Mouse (Mus musculus) common myeloid progenitor, adult 5-6 weeks (primary cell): ENCODE measurements around the gene Anxa9. TPM values are rescaled to one million over a fixed set of nuclear protein-coding genes. Genes with fewer than 3 reads are reported as not detected.

ENCODE experiments used
- ATAC-seq: replicated peaks from 2 replicates; pipeline ENCODE4 v1.8.0; 2016; ENCODE audit warnings: low read depth, mild to moderate bottlenecking, moderate TSS enrichment, inconsistent platforms; ENCODE audit not compliant: poor library complexity, severe bottlenecking
- total RNA-seq: library from RNA; stranded (forward); fragments of 200-1000, 187-1606 nt; gene quantifications from 2 replicates; pipeline ENCODE4 v1.2.3, GENCODE M21; 2017

Gene Anxa9
- total RNA-seq, 1 experiment from 2014 or later: 12.1 TPM

GRCm38 (mm10) chr3:95261975-95262374, 45.0 kb downstream of the Anxa9 start:
- no peak for ATAC-seq

DNA sequence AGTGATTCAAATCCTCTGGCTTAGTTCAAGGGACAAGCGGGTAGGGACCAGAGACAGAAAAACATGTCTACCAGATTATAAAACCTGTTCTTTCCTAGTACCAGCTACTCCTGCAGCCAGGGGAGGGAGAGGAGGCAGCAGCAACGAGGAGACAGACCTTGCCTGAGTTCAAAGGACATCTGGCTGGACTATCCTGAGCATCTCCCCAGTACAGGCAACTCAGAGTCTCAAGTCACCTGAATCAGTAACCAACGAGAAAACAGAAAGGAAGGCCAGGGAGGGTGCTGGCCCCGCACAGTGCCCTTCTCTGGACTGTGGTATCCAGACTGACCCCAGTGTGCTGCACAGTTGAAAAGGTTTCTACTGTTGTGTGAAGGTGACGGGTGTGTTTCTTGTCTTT, 50.0 kb downstream of the Anxa9 start:
- ATAC-seq: no peak

DNA sequence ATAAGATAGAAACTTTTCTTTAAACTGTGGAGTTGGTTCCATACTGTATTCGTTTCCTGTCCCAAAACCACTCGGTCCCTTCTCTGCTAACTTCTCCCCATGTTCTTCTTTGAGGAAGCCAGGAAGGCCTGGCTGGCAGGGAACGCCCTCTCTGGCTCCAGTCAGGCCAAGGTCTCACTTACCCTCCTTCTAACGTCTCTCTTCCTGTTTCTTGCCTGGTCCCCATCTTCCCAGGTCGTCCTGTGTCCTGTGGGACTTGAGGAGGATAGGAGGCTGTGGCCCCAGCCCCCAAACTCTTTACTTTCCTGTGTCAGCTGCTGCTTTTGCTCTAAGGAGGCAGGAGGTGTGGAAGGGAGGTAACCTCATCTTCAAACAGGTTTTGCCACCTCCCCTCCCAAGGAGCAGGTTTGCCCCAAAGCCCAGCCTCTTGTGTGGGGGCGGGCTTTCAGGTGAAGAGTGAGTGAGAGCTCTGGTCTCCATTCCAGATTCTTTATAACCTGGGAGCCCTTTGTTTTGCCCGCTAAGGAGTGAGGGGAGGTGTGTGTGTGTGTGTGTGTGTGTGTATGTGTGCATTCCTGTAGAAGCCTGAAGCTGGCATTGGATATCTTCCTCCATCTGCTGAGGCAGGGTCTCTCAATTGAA, 56.1 kb downstream of the Anxa9 start, which contains the start of gene Bnipl:
Gene Bnipl (minus strand): TSS at position 411 of the 642 bp plus-strand sequence.
- ATAC-seq: no peak

DNA sequence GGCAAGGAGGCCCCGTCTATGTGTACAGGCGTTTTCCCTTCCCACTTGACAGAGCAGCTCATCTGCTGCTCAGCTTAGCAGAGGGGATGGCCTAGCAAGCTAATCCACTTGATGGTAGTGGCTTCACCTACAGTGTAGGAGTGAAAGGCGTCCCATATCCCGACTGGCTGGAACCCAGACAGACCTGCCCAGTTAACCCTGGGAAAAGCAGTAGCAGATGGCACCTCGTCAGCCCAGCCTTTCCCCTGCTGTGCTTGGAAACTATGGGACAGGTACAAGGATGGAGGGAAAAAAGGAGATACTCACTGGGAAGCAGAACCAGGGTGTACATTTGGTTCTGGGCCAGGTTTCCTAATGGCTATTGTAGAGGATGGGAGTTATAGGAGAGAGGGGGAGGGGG, 56.6 kb downstream of the Anxa9 start:
- ATAC-seq: no peak

GRCm38 (mm10) chr3:95247660-95248336, 59.2 kb downstream of the Anxa9 start:
- no peak for ATAC-seq

- ATAC-seq: peak; percentile 57; the same call in 1 of the 2 replicates
Measured at GRCm38 (mm10) chr3:95246465-95247231, 60.3 kb downstream of the Anxa9 start.

Other genes starting within 250 kb of the Anxa9 start
- gene Pip5k1a, start 200.2 kb downstream of the Anxa9 start, total RNA-seq: 13.3 and 19.2 TPM in 2 replicates
- gene Vps72, start 196.2 kb downstream of the Anxa9 start, total RNA-seq: 82.0 and 161 TPM in 2 replicates
- gene Tmod4, start 182.7 kb downstream of the Anxa9 start, total RNA-seq: not detected in 2 replicates
- 59.6 and 88.2 TPM in 2 replicates for gene Scnm1, start 173.2 kb downstream of the Anxa9 start, total RNA-seq
- 2.9 and 6.9 TPM in 2 replicates for gene Lysmd1, start 173.1 kb downstream of the Anxa9 start, total RNA-seq
- gene Tnfaip8l2, start 164.8 kb downstream of the Anxa9 start, total RNA-seq: 21.8 and 38.5 TPM in 2 replicates
- 0.64 and 4.6 TPM in 2 replicates for gene Sema6c, start 146.7 kb downstream of the Anxa9 start, total RNA-seq
- gene Gabpb2, start 89.3 kb downstream of the Anxa9 start, total RNA-seq: 50.1 and 53.9 TPM in 2 replicates
- gene Cdc42se1, start 78.4 kb downstream of the Anxa9 start, total RNA-seq: 55.4 and 57.6 TPM in 2 replicates
- 7.9 and 9.2 TPM in 2 replicates for gene Mllt11, start 75.0 kb downstream of the Anxa9 start, total RNA-seq
- 0.64 and 0.82 TPM in 2 replicates for gene Gm128, start 65.6 kb downstream of the Anxa9 start, total RNA-seq
- not detected in 2 replicates for gene Bnipl, start 56.0 kb downstream of the Anxa9 start, total RNA-seq
- 26.2 and 31.4 TPM in 2 replicates for gene Mindy1, start 25.8 kb downstream of the Anxa9 start, total RNA-seq
- 8.4 and 10.3 TPM in 2 replicates for gene Prune1, start 25.1 kb downstream of the Anxa9 start, total RNA-seq
- 94.9 and 102 TPM in 2 replicates for gene Cers2, start 7.6 kb upstream of the Anxa9 start, total RNA-seq
- gene Setdb1, start 50.0 kb upstream of the Anxa9 start, total RNA-seq: 35.8 and 44.9 TPM in 2 replicates
- gene 4930558C23Rik, start 95.7 kb upstream of the Anxa9 start, total RNA-seq: not detected in 2 replicates
- gene Arnt, start 127.2 kb upstream of the Anxa9 start, total RNA-seq: 24.9 and 31.3 TPM in 2 replicates
- gene Ctsk, start 192.1 kb upstream of the Anxa9 start, total RNA-seq: not detected in 2 replicates
- gene Ctss, start 219.6 kb upstream of the Anxa9 start, total RNA-seq: 74.8 and 75.3 TPM in 2 replicates